Mouse (Mus musculus) embryonic facial prominence, embryonic 10.5 days (tissue): ENCODE measurements around the gene Il17rd. TPM values are rescaled to one million over a fixed set of nuclear protein-coding genes. Genes with fewer than 3 reads are reported as not detected.

Source experiments
- DNase-seq: peaks from one replicate; pipeline ENCODE4 v3.0.0-alpha.2; 2017; ENCODE audit warnings: low spot score
- H3K27ac ChIP-seq: fragments of 300-500 bp; sonication (generic); replicated peaks from 2 replicates; pipeline ENCODE4 v1.5.1; 2016; ENCODE audit warnings: mild to moderate bottlenecking
- H3K27me3 ChIP-seq: fragments of 300-500 bp; sonication (generic); replicated peaks from 2 replicates; pipeline ENCODE4 v1.6.1; 2016; ENCODE audit warnings: low read depth, mild to moderate bottlenecking; ENCODE audit not compliant: poor library complexity, severe bottlenecking
- H3K36me3 ChIP-seq: fragments of 300-500 bp; sonication (generic); replicated peaks from 2 replicates; pipeline ENCODE4 v1.6.1; 2016; ENCODE audit warnings: mild to moderate bottlenecking, moderate library complexity
- H3K4me1 ChIP-seq: fragments of 300-500 bp; sonication (generic); 2 replicates; pipeline ENCODE4 v1.6.1; 2016
- H3K4me3 ChIP-seq: fragments of 300-500 bp; sonication (generic); 2 replicates; pipeline ENCODE4 v1.5.1; 2016; ENCODE audit warnings: mild to moderate bottlenecking, moderate library complexity
- H3K9me3 ChIP-seq: fragments of 300-500 bp; sonication (generic); 2 replicates; pipeline ENCODE4 v1.6.1; 2016; ENCODE audit warnings: mild to moderate bottlenecking
- WGBS: fragments of 180-500 bp; shearing (Covaris S2); methylation state at CpG from one replicate; pipeline ENCODE4 v1.1.7; 2016; 5-methylcytosine and 5-hydroxymethylcytosine counted together
- polyA plus RNA-seq: library from polyadenylated mRNA; unstranded; fragments of >200 nt; fragmentation: Nextera tagmentation; extraction: Ambion mirVana; gene quantifications from 2 replicates; pipeline ENCODE4 v1.2.1, GENCODE M21; 2016

Il17rd gene
- polyA plus RNA-seq, 1 experiment from 2014 or later, result 10.1 TPM

GRCm38 (mm10) chr14:27138891-27139290 lies 100.2 kb downstream of the Il17rd start:
- H3K27me3 ChIP-seq, result no peaks in the 10 kb centered on the region
- DNase-seq, result no peak
- no peaks in the 10 kb centered on the region for H3K36me3 ChIP-seq
- H3K4me3 ChIP-seq, result no peak overlapping the region
- H3K27ac ChIP-seq, result no peak overlapping the region
- H3K4me1 ChIP-seq, result peaks cover 7% of the 10 kb centered on the region
- 93% methylated on average over 9 of the region's 9 CpGs for WGBS
- H3K9me3 ChIP-seq, result no peaks in the 10 kb centered on the region

- no peak for DNase-seq
- WGBS, result 87% methylated on average over 3 of the region's 3 CpGs
- Histone ChIP-seq H3K4me1 (peaks cover 13% of the 10 kb centered on the region), H3K9me3 (no peaks in the 10 kb centered on the region), H3K27ac (no peak overlapping the region), H3K36me3 (no peaks in the 10 kb centered on the region), H3K4me3 (no peak overlapping the region), H3K27me3 (no peaks in the 10 kb centered on the region)
Observed at GRCm38 (mm10) chr14:27139968-27140367, 101.2 kb downstream of the Il17rd start.

- Histone ChIP-seq H3K27me3 (no peaks in the 10 kb centered on the region), H3K27ac (no peak overlapping the region), H3K4me1 (peaks cover 21% of the 10 kb centered on the region), H3K4me3 (no peak overlapping the region), H3K9me3 (no peaks in the 10 kb centered on the region), H3K36me3 (no peaks in the 10 kb centered on the region)
- no peak for DNase-seq
- 30% methylated on average over 3 of the region's 3 CpGs for WGBS
Observed at GRCm38 (mm10) chr14:27141486-27141885, 102.7 kb downstream of the Il17rd start.

GRCm38 (mm10) chr14:27142680-27143079 lies 103.9 kb downstream of the Il17rd start:
- H3K4me1 ChIP-seq, result peaks cover 21% of the 10 kb centered on the region
- H3K27me3 ChIP-seq, result no peaks in the 10 kb centered on the region
- H3K9me3 ChIP-seq, result no peaks in the 10 kb centered on the region
- no peak overlapping the region for H3K27ac ChIP-seq
- H3K36me3 ChIP-seq, result no peaks in the 10 kb centered on the region
- no peak overlapping the region for H3K4me3 ChIP-seq
- 93% methylated on average over 5 of the region's 5 CpGs for WGBS
- no peak for DNase-seq

GRCm38 (mm10) chr14:27145171-27146045 lies 106.7 kb downstream of the Il17rd start:
- peak; percentile 26 for DNase-seq
- peak overlapping the region; percentile 40; the same call in 1 of the 2 replicates for H3K27ac ChIP-seq
- H3K4me1 ChIP-seq, result peaks cover 26% of the 10 kb centered on the region
- no peaks in the 10 kb centered on the region for H3K9me3 ChIP-seq
- 50% methylated on average over 8 of the region's 8 CpGs for WGBS
- no peaks in the 10 kb centered on the region for H3K36me3 ChIP-seq
- no peak overlapping the region for H3K4me3 ChIP-seq
- H3K27me3 ChIP-seq, result no peaks in the 10 kb centered on the region

GRCm38 (mm10) chr14:27147726-27148125 lies 109.0 kb downstream of the Il17rd start:
- Histone ChIP-seq H3K9me3 (no peaks in the 10 kb centered on the region), H3K27me3 (no peaks in the 10 kb centered on the region), H3K4me3 (no peak overlapping the region), H3K27ac (no peak overlapping the region), H3K36me3 (no peaks in the 10 kb centered on the region), H3K4me1 (peaks cover 34% of the 10 kb centered on the region)
- WGBS, result 87% methylated on average over 7 of the region's 7 CpGs
- DNase-seq, result no peak

GRCm38 (mm10) chr14:27149401-27149800 lies 110.7 kb downstream of the Il17rd start:
- no peaks in the 10 kb centered on the region for H3K36me3 ChIP-seq
- no peak for DNase-seq
- WGBS, result 90% methylated on average over 5 of the region's 5 CpGs
- H3K27ac ChIP-seq, result no peak overlapping the region
- H3K4me3 ChIP-seq, result no peak overlapping the region
- no peaks in the 10 kb centered on the region for H3K9me3 ChIP-seq
- peaks cover 28% of the 10 kb centered on the region for H3K4me1 ChIP-seq
- H3K27me3 ChIP-seq, result no peaks in the 10 kb centered on the region

GRCm38 (mm10) chr14:27150011-27150640 lies 111.4 kb downstream of the Il17rd start:
- WGBS, result 62% methylated on average over 6 of the region's 6 CpGs
- no peak for DNase-seq
- Histone ChIP-seq H3K36me3 (no peaks in the 10 kb centered on the region), H3K4me1 (peaks cover 25% of the 10 kb centered on the region), H3K27ac (no peak overlapping the region), H3K27me3 (peaks cover 4% of the 10 kb centered on the region; the same call in 1 of the 2 replicates), H3K4me3 (no peak overlapping the region), H3K9me3 (no peaks in the 10 kb centered on the region)

GRCm38 (mm10) chr14:27151432-27151831 lies 112.7 kb downstream of the Il17rd start:
- 46% methylated on average over 8 of the region's 8 CpGs for WGBS
- peak; percentile 48 for DNase-seq
- no peak overlapping the region for H3K4me3 ChIP-seq
- H3K27me3 ChIP-seq, result peaks cover 4% of the 10 kb centered on the region; the same call in 1 of the 2 replicates
- H3K9me3 ChIP-seq, result no peaks in the 10 kb centered on the region
- no peaks in the 10 kb centered on the region for H3K36me3 ChIP-seq
- peak overlapping the region; percentile 31; the same call in 1 of the 2 replicates for H3K27ac ChIP-seq
- H3K4me1 ChIP-seq, result peaks cover 21% of the 10 kb centered on the region

- Histone ChIP-seq H3K27me3 (peaks cover 4% of the 10 kb centered on the region; the same call in 1 of the 2 replicates), H3K4me3 (no peak overlapping the region), H3K4me1 (peaks cover 25% of the 10 kb centered on the region), H3K27ac (no peak overlapping the region), H3K9me3 (no peaks in the 10 kb centered on the region), H3K36me3 (no peaks in the 10 kb centered on the region)
- 68% methylated on average over 6 of the region's 6 CpGs for WGBS
- no peak for DNase-seq
Observed at GRCm38 (mm10) chr14:27155088-27155487, 116.3 kb downstream of the Il17rd start.

- 83% methylated on average over 6 of the region's 6 CpGs for WGBS
- Histone ChIP-seq H3K27ac (no peak overlapping the region), H3K36me3 (no peaks in the 10 kb centered on the region), H3K9me3 (no peaks in the 10 kb centered on the region), H3K4me1 (peaks cover 20% of the 10 kb centered on the region), H3K4me3 (no peak overlapping the region), H3K27me3 (peaks cover 4% of the 10 kb centered on the region; the same call in 1 of the 2 replicates)
- no peak for DNase-seq
Observed at GRCm38 (mm10) chr14:27156032-27156431, 117.3 kb downstream of the Il17rd start.
